28 mouse cellular contexts compared by ENCODE assay signal in genomic region chr8:93655752-93656151, GRCm38 (mm10).
"Had no signal": no experiment of that assay in that cellular context is flagged by ENCODE, and none has a peak within 500 bp of the region (broad histone marks: within the 10 kb centered on the region; RNA-seq: fewer than 3 reads in every experiment).

No protein-coding gene starts in this region.

- H3K27ac ChIP-seq: embryonic facial prominence, embryonic 10.5 days; embryonic facial prominence, embryonic 12.5 days; embryonic facial prominence, embryonic 13.5 days; embryonic facial prominence, embryonic 15.5 days; forebrain, embryonic 10.5 days; forebrain, embryonic 12.5 days; forebrain, embryonic 13.5 days; forebrain, embryonic 15.5 days; gastrocnemius, adult 2 months; heart, adult 2 months had no signal

- H3K4me3 ChIP-seq: embryonic facial prominence, embryonic 10.5 days; embryonic facial prominence, embryonic 12.5 days; embryonic facial prominence, embryonic 13.5 days; embryonic facial prominence, embryonic 15.5 days; erythroblast, embryonic 14.5 days; forebrain, embryonic 10.5 days; forebrain, embryonic 12.5 days; forebrain, embryonic 13.5 days; forebrain, embryonic 15.5 days; gastrocnemius, adult 2 months; heart, adult 2 months had no signal

- H3K27me3 ChIP-seq: embryonic facial prominence, embryonic 12.5 days; embryonic facial prominence, embryonic 13.5 days; embryonic facial prominence, embryonic 15.5 days; forebrain, embryonic 12.5 days; forebrain, embryonic 13.5 days; forebrain, embryonic 15.5 days had no signal

- DNase-seq: cerebellum, adult 8-10 months; cerebellum, adult 9-10 months; cerebellum, adult 9-11 months; cerebellum, postnatal 10 days; cerebellum, postnatal 14 days; cerebellum, postnatal 25 days; cerebellum, postnatal 36 days; embryo, embryonic 11 days; forebrain, postnatal 0 days; gastrocnemius, adult 2 months; gastrocnemius, postnatal 10 days; gastrocnemius, postnatal 14 days; gastrocnemius, postnatal 25 days; gastrocnemius, postnatal 36 days; heart, adult 11 months; heart, adult 18-20 months; heart, adult 2 months had no signal

- H3K36me3 ChIP-seq: embryonic facial prominence, embryonic 10.5 days; embryonic facial prominence, embryonic 12.5 days; embryonic facial prominence, embryonic 13.5 days; embryonic facial prominence, embryonic 15.5 days; forebrain, embryonic 10.5 days; forebrain, embryonic 12.5 days; forebrain, embryonic 15.5 days had no signal

- ATAC-seq: forebrain, embryonic 13.5 days; forebrain, embryonic 14.5 days; forebrain, embryonic 15.5 days; forebrain, embryonic 16.5 days; forebrain, postnatal 0 days had no signal

- H3K9me3 ChIP-seq: embryonic facial prominence, embryonic 10.5 days; embryonic facial prominence, embryonic 12.5 days; embryonic facial prominence, embryonic 13.5 days; embryonic facial prominence, embryonic 15.5 days; forebrain, embryonic 10.5 days; forebrain, embryonic 12.5 days; forebrain, embryonic 13.5 days; forebrain, embryonic 15.5 days had no signal

- H3K9ac ChIP-seq: embryonic facial prominence, embryonic 12.5 days; embryonic facial prominence, embryonic 13.5 days; embryonic facial prominence, embryonic 15.5 days; forebrain, embryonic 12.5 days; forebrain, embryonic 13.5 days; forebrain, embryonic 15.5 days; forebrain, postnatal 0 days had no signal

- H3K4me1 ChIP-seq: embryonic facial prominence, embryonic 10.5 days; embryonic facial prominence, embryonic 12.5 days; embryonic facial prominence, embryonic 13.5 days; embryonic facial prominence, embryonic 15.5 days; forebrain, embryonic 10.5 days; forebrain, embryonic 12.5 days; forebrain, embryonic 13.5 days; forebrain, embryonic 15.5 days had no signal

- H3K4me2 ChIP-seq: embryonic facial prominence, embryonic 12.5 days; embryonic facial prominence, embryonic 13.5 days; embryonic facial prominence, embryonic 15.5 days; forebrain, embryonic 12.5 days; forebrain, embryonic 13.5 days; forebrain, embryonic 15.5 days had no signal
